24 mouse cellular contexts compared by ENCODE assay signal in genomic region chr5:35238627-35239026, GRCm38 (mm10). TPM values are rescaled to one million over a fixed set of nuclear protein-coding genes. Genes with fewer than 3 reads are reported as not detected.
DNase-seq lines count a peak whose midpoint lies in the region; ATAC-seq and TF ChIP-seq lines count a peak whose summit lies in the region.
"Had no signal": no experiment of that assay in that cellular context is flagged by ENCODE, and none has a peak within 500 bp of the region (broad histone marks: within the 10 kb centered on the region; RNA-seq: fewer than 3 reads in every experiment).

No protein-coding gene starts in this region.

- H3K36me3 ChIP-seq in hindbrain, postnatal 0 days (ENCODE audit: insufficient read depth, low read length), result no peaks in the 10 kb centered on the region
- H3K36me3 ChIP-seq in neural tube, embryonic 15.5 days, result no peaks in the 10 kb centered on the region
- no peaks in the 10 kb centered on the region for H3K36me3 ChIP-seq in midbrain, embryonic 15.5 days (replicated peaks)
- H3K36me3 ChIP-seq: embryonic facial prominence, embryonic 10.5 days; forebrain, embryonic 10.5 days; G1E; heart, embryonic 13.5 days; hindbrain, embryonic 15.5 days had no signal

- no peak overlapping the region for H3K4me3 ChIP-seq in cerebellum, adult 2 months (replicated peaks; ENCODE audit: insufficient read depth, low read depth, low read length)
- H3K4me3 ChIP-seq in hindbrain, postnatal 0 days (ENCODE audit: low read length), result no peak overlapping the region
- no peak overlapping the region for H3K4me3 ChIP-seq in neural tube, embryonic 15.5 days (replicated peaks)
- H3K4me3 ChIP-seq in midbrain, embryonic 15.5 days, result no peak overlapping the region
- H3K4me3 ChIP-seq: embryonic facial prominence, embryonic 10.5 days; erythroblast, embryonic 14.5 days; forebrain, embryonic 10.5 days; gastrocnemius, adult 2 months; heart, embryonic 13.5 days; hindbrain, embryonic 15.5 days had no signal

- no peak for DNase-seq in cerebellum, postnatal 4 days (ENCODE audit: low spot score in 2 of 2)
- DNase-seq in cerebellum, adult 2 months, result peak; percentile 58 to 79
- peak; percentile 50 to 79 for DNase-seq in cerebellum, postnatal 10 days
- no peak for DNase-seq in hindbrain, postnatal 0 days (ENCODE audit: low spot score)
- DNase-seq: adrenal gland, postnatal 10 days; B cell, adult 2 months; gastrocnemius, adult 2 months; gastrocnemius, postnatal 25 days; heart, postnatal 36 days; kidney, adult 11 months had no signal

- no peak for TF ChIP-seq CTCF in cerebellum, adult 2 months (IDR thresholded peaks at IDR 0.05; ENCODE audit: borderline replicate concordance, insufficient read depth, low read depth, low read length)
- no peak for TF ChIP-seq CTCF in hindbrain, postnatal 0 days (IDR thresholded peaks at IDR 0.05; ENCODE audit: low read depth)

- H3K27me3 ChIP-seq in cerebellum, adult 2 months (ENCODE audit: control insufficient read depth, insufficient read depth, low read length), result no peaks in the 10 kb centered on the region
- no peaks in the 10 kb centered on the region for H3K27me3 ChIP-seq in hindbrain, postnatal 0 days (ENCODE audit: insufficient read depth, low read length)
- H3K27me3 ChIP-seq in neural tube, embryonic 15.5 days (replicated peaks), result no peaks in the 10 kb centered on the region
- H3K27me3 ChIP-seq in midbrain, embryonic 15.5 days (replicated peaks), result no peaks in the 10 kb centered on the region
- H3K27me3 ChIP-seq: hindbrain, embryonic 15.5 days had no signal

- no peak for TF ChIP-seq POLR2A in cerebellum, adult 2 months (IDR thresholded peaks at IDR 0.05; ENCODE audit: borderline replicate concordance, insufficient read depth, low read length)

- no peaks in the 10 kb centered on the region for H3K9me3 ChIP-seq in hindbrain, postnatal 0 days (ENCODE audit: low read length)
- no peaks in the 10 kb centered on the region for H3K9me3 ChIP-seq in neural tube, embryonic 15.5 days (replicated peaks)
- peaks cover 5% of the 10 kb centered on the region; the same call in 1 of the 2 replicates for H3K9me3 ChIP-seq in midbrain, embryonic 15.5 days
- H3K9me3 ChIP-seq: embryonic facial prominence, embryonic 10.5 days; G1E; heart, embryonic 13.5 days; hindbrain, embryonic 15.5 days had no signal

- ATAC-seq in cerebellum, adult (ENCODE audit: insufficient number of reproducible peaks, low FRiP score, low TSS enrichment), result peak; percentile 81
- 0 out of 2 replicates have a peak, but pooled peaks have one; percentile 33 for ATAC-seq in erythroblast, adult 5-6 weeks (replicated peaks; ENCODE audit: low FRiP score, poor library complexity, severe bottlenecking)
- no peak for ATAC-seq in hindbrain, postnatal 0 days
- ATAC-seq in neural tube, embryonic 15.5 days (ENCODE audit: low FRiP score), result no peak
- ATAC-seq in midbrain, embryonic 15.5 days (replicated peaks), result no peak
- ATAC-seq: CD4-positive, CD25-positive, alpha-beta regulatory T cell, adult 4 months; forebrain, embryonic 14.5 days had no signal

- peaks cover 26% of the 10 kb centered on the region for H3K4me1 ChIP-seq in cerebellum, adult 2 months (ENCODE audit: control insufficient read depth, insufficient read depth, low read length)
- H3K4me1 ChIP-seq in hindbrain, postnatal 0 days (ENCODE audit: insufficient read depth, low read length), result no peaks in the 10 kb centered on the region
- H3K4me1 ChIP-seq in neural tube, embryonic 15.5 days, result no peaks in the 10 kb centered on the region
- no peaks in the 10 kb centered on the region for H3K4me1 ChIP-seq in midbrain, embryonic 15.5 days
- H3K4me1 ChIP-seq: heart, embryonic 13.5 days; hindbrain, embryonic 15.5 days had no signal

- no peak overlapping the region for H3K27ac ChIP-seq in cerebellum, adult 2 months (ENCODE audit: insufficient read depth, low read length)
- H3K27ac ChIP-seq in hindbrain, postnatal 0 days, result no peak overlapping the region
- no peak overlapping the region for H3K27ac ChIP-seq in neural tube, embryonic 15.5 days (replicated peaks)
- H3K27ac ChIP-seq in midbrain, embryonic 15.5 days, result no peak overlapping the region
- H3K27ac ChIP-seq: embryonic facial prominence, embryonic 10.5 days; forebrain, embryonic 10.5 days; gastrocnemius, adult 2 months; heart, embryonic 13.5 days; hindbrain, embryonic 15.5 days had no signal

- H3K9ac ChIP-seq in hindbrain, postnatal 0 days (replicated peaks; ENCODE audit: low read length), result no peak overlapping the region
- H3K9ac ChIP-seq in neural tube, embryonic 15.5 days (replicated peaks), result no peak overlapping the region
- no peak overlapping the region for H3K9ac ChIP-seq in midbrain, embryonic 15.5 days
- H3K9ac ChIP-seq: heart, embryonic 13.5 days; hindbrain, embryonic 15.5 days had no signal

- H3K4me2 ChIP-seq in hindbrain, postnatal 0 days (ENCODE audit: low read depth, low read length), result no peak overlapping the region
- H3K4me2 ChIP-seq in neural tube, embryonic 15.5 days, result no peak overlapping the region
- H3K4me2 ChIP-seq in midbrain, embryonic 15.5 days, result no peak overlapping the region
- H3K4me2 ChIP-seq: heart, embryonic 13.5 days; hindbrain, embryonic 15.5 days had no signal

- 14% methylated on average over 2 of the region's 2 CpGs for WGBS in cerebellum, adult 2 months
- WGBS in hindbrain, postnatal 0 days, result 71% methylated on average over 2 of the region's 2 CpGs
- 73% methylated on average over 2 of the region's 2 CpGs for WGBS in neural tube, embryonic 15.5 days
- WGBS in midbrain, embryonic 15.5 days, result 85% methylated on average over 2 of the region's 2 CpGs

RNA-seq across cellular contexts. Expression of gene Adra2c, which starts 39.5 kb away (rescaled TPM):
- 8.4 and 9.1 TPM in 2 replicates for polyA plus RNA-seq in cerebellum, adult 2 months (2012; rRNA removed)
- total RNA-seq in erythroblast, adult 5-6 weeks (2015; ENCODE audit: low replicate concordance), result not detected in 2 replicates
- total RNA-seq in erythroblast, adult 5-6 weeks (2017; ENCODE audit: low replicate concordance), result not detected in 2 replicates
- total RNA-seq in hindbrain, postnatal 0 days (2014; rRNA removed), result 33.1 and 33.6 TPM in 2 replicates
- polyA plus RNA-seq in hindbrain, postnatal 0 days (2015; fragmentation: Nextera tagmentation; extraction: Ambion mirVana), result 1.8 and 2.3 TPM in 2 replicates
- 0.68 and 1.0 TPM in 2 replicates for polyA plus RNA-seq in neural tube, embryonic 15.5 days (2015; fragmentation: Nextera tagmentation; extraction: Ambion mirVana)
- 0.32 and 0.86 TPM in 2 replicates for polyA plus RNA-seq in midbrain, embryonic 15.5 days (2015; fragmentation: Nextera tagmentation; extraction: Ambion mirVana)
- total RNA-seq: granulocyte monocyte progenitor cell, adult 5-6 weeks had no signal
- polyA plus RNA-seq: CD4-positive, CD25-positive, alpha-beta regulatory T cell, adult 4 months; embryonic facial prominence, embryonic 10.5 days; erythroblast, embryonic 14.5 days; forebrain, embryonic 10.5 days; G1E; heart, embryonic 13.5 days; heart, postnatal 0 days had no signal

Comparison
In these comparisons a context has a peak if more than half of its experiments do, and no peak if none do; other contexts are left out.
1. DNase-seq: peak in cerebellum, adult 2 months (2 of 2) and cerebellum, postnatal 10 days (2 of 2); none in cerebellum, postnatal 4 days (0 of 2) and hindbrain, postnatal 0 days (single experiment).
2. ATAC-seq: peak in cerebellum, adult (single experiment) and erythroblast, adult 5-6 weeks (single experiment); none in hindbrain, postnatal 0 days (single experiment), neural tube, embryonic 15.5 days (single experiment) and midbrain, embryonic 15.5 days (single experiment).